Mouse (Mus musculus) lung, postnatal 0 days (tissue): ENCODE data around the gene Cct6b.

ENCODE experiments used
- CTCF ChIP-seq: IDR thresholded peaks from 2 replicates; pipeline ENCODE4 v1.5.1; 2016; ENCODE audit warnings: antibody characterized with exemption, mild to moderate bottlenecking
- EP300 ChIP-seq: IDR thresholded peaks from 2 replicates; pipeline ENCODE4 v1.6.1; 2016; ENCODE audit warnings: antibody characterized with exemption, mild to moderate bottlenecking, control low read depth

GRCm38 (mm10) chr11:82764438-82764924 lies 360 bp upstream of the Cct6b start:
- TF ChIP-seq CTCF (no peak), EP300 (no peak)
